Mouse (Mus musculus): ENCODE data around the gene Gpr89.

DNA sequence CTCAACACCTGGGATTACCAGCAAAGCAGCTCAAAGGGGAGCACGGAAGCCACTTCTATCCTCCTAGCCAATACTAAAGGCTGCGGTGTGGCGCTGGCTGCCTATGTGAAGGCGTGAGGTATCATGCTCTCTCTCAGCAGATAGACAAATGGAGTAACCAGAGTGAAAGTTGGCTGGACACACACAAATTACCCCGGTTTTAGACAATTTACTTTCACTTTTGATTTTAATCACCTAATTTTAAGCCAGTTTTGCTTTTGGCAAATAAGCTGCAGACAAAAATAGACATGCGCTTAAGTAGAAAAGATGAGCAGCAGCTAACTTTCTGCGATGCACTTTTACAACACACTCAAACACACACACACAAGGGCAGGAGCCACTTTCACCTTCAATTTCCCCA is 21.5 kb downstream of the Gpr89 start:
- TF ChIP-seq CTCF (IDR thresholded peaks at IDR 0.05; ENCODE audit: low read depth): no peak
- TF ChIP-seq EP300 (IDR thresholded peaks at IDR 0.05; ENCODE audit: low read depth): no peak
